Mouse (Mus musculus): ENCODE results near the gene Lnx2. TPM values are rescaled to one million over a fixed set of nuclear protein-coding genes. Genes with fewer than 3 reads are reported as not detected.

Gene Lnx2
- total RNA-seq, 2 experiments from 2014 or later, result 10.1 to 10.7 TPM

GRCm38 (mm10) chr5:146981376-146981775, 95.0 kb downstream of the Lnx2 start:
- intact Hi-C loops (cut with DNase I), result loop anchor here (5.0 kb wide), 2 partner anchors 136 to 336 kb away; no protein-coding TSS in a partner anchor
- no peak for DNase-seq (ENCODE audit: low spot score)

GRCm38 (mm10) chr5:146974781-146975123, 101.6 kb downstream of the Lnx2 start:
- intact Hi-C loops (cut with DNase I), result no loop called here

GRCm38 (mm10) chr5:146973858-146974780, 102.3 kb downstream of the Lnx2 start:
- DNase-seq (ENCODE audit: low spot score), result no peak
- intact Hi-C loops (cut with DNase I), result no loop called here

More at GRCm38 (mm10) chr5:146974781-146975123, 101.6 kb downstream of the Lnx2 start:
- no peak for DNase-seq (ENCODE audit: low spot score)

GRCm38 (mm10) chr5:146973353-146973752, 103.0 kb downstream of the Lnx2 start:
- no peak for DNase-seq (ENCODE audit: low spot score)
- intact Hi-C loops (cut with DNase I), result no loop called here

- DNase-seq (ENCODE audit: low spot score), result no peak
- intact Hi-C loops (cut with DNase I), result no loop called here
These were observed 104.4 kb downstream of the Lnx2 start for GRCm38 (mm10) chr5:146971776-146972561.

- intact Hi-C loops (cut with DNase I), result no loop called here
- DNase-seq (ENCODE audit: low spot score), result no peak
These were observed 107.5 kb downstream of the Lnx2 start for GRCm38 (mm10) chr5:146968695-146969393.

Other genes with a start within 250 kb of the Lnx2 start
- gene Rpl21, start 243.7 kb downstream of the Lnx2 start, total RNA-seq (2021), result 100 to 1,000 TPM; 120 to 125 TPM
- 1 to 10 TPM; 2.2 to 3.9 TPM for gene Rasl11a, start 231.5 kb downstream of the Lnx2 start, total RNA-seq (2021)
- gene Gtf3a, start 127.9 kb downstream of the Lnx2 start, total RNA-seq (2021), result 10 to 100 TPM; 18.8 to 22.1 TPM
- gene Mtif3, start 112.8 kb downstream of the Lnx2 start, total RNA-seq (2021), result 10 to 100 TPM; 20.4 to 23.4 TPM
- gene Polr1d, start 464 bp upstream of the Lnx2 start, total RNA-seq (2021), result 10 to 100 TPM; 73.2 to 73.8 TPM
- not detected for gene Gsx1, start 112.1 kb upstream of the Lnx2 start, total RNA-seq (2021)
- not detected for gene Pdx1, start 193.4 kb upstream of the Lnx2 start, total RNA-seq (2021)
- gene Cdx2, start 230.7 kb upstream of the Lnx2 start, total RNA-seq (2021), result not detected
- not detected for gene Urad, start 245.9 kb upstream of the Lnx2 start, total RNA-seq (2021)